Mouse (Mus musculus) E14TG2a.4 (cell line): ENCODE results near the gene Sec23ip.

Experiments
- H3K27me3 ChIP-seq: 2 replicates; pipeline ENCODE4 v1.6.1; 2014; ENCODE audit warnings: low read length, control low read depth; ENCODE audit not compliant: insufficient read depth
- H3K36me3 ChIP-seq: 2 replicates; pipeline ENCODE4 v1.6.1; 2014; ENCODE audit warnings: low read length, control low read depth; ENCODE audit not compliant: insufficient read depth
- H3K4me1 ChIP-seq: replicated peaks from 2 replicates; pipeline ENCODE4 v1.6.1; 2014; ENCODE audit warnings: low read depth, low read length, control low read depth
- H3K4me3 ChIP-seq: replicated peaks from 2 replicates; pipeline ENCODE4 v1.5.1; 2014; ENCODE audit warnings: mild to moderate bottlenecking, low read length
- H3K9me3 ChIP-seq: 2 replicates; pipeline ENCODE4 v1.6.1; 2014; ENCODE audit warnings: low read length, control low read depth
- CTCF ChIP-seq: conservative IDR thresholded peaks from 2 replicates; pipeline ENCODE4 v1.5.1; 2014; ENCODE audit warnings: low read length
- NANOG ChIP-seq: IDR thresholded peaks from 2 replicates; pipeline ENCODE4 v1.6.1; 2014; ENCODE audit warnings: borderline replicate concordance, low read length, mixed read lengths
- POU5F1 ChIP-seq: IDR thresholded peaks from 2 replicates; pipeline ENCODE4 v1.6.1; 2014; ENCODE audit warnings: low read length, borderline replicate concordance

Sec23ip gene

GRCm38 (mm10) chr7:128731585-128731984 is 13.2 kb upstream of the Sec23ip start:
- Histone ChIP-seq H3K9me3 (no peaks in the 10 kb centered on the region), H3K27me3 (no peaks in the 10 kb centered on the region), H3K36me3 (peaks cover 18% of the 10 kb centered on the region), H3K4me1 (peaks cover 86% of the 10 kb centered on the region), H3K4me3 (no peak overlapping the region)
- TF ChIP-seq POU5F1 (no peak), CTCF (no peak), NANOG (no peak)

DNA sequence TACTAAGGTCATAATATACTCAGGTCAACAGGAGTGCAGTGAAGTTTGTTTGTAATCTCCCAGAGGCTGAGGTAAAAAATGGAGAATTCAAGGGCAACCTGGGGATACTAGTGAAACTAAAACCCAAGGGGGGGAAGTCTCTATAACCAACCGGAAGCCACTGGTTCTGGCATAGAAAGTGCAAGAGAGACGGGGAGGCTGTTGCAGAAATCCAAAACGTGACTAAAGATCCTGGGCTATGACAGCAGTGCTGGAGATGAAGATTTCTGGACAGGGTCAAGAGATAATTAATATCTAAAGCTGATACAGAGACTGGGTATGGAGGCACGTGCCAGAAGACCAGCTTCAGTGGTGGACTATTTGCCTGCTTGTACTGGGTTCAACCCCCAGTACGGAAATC is 6.7 kb upstream of the Sec23ip start:
- Histone ChIP-seq H3K27me3 (no peaks in the 10 kb centered on the region), H3K4me1 (peaks cover 58% of the 10 kb centered on the region), H3K9me3 (no peaks in the 10 kb centered on the region), H3K4me3 (peak overlapping the region; percentile 93), H3K36me3 (peaks cover 26% of the 10 kb centered on the region)
- no peak for TF ChIP-seq NANOG
- no peak for TF ChIP-seq POU5F1
- no peak for TF ChIP-seq CTCF

DNA sequence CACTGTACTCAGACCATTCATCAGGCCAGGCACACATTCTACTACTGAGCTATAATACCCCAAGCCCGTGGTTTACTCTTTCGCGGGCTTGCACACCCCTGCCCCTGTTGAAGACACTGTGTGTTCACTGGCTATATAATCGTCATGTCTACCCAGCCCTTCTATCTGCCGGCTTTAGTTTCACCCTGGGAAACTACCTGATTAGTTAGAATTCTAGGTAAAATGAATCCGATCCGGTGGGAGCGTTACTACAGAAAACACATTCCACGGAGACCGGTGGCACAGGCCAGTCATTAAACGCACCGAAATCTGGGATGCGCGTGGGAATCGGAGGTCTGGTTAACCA is 5.7 kb upstream of the Sec23ip start:
- H3K36me3 ChIP-seq, result peaks cover 26% of the 10 kb centered on the region
- H3K4me1 ChIP-seq, result peaks cover 56% of the 10 kb centered on the region
- no peaks in the 10 kb centered on the region for H3K9me3 ChIP-seq
- peak overlapping the region; percentile 93 for H3K4me3 ChIP-seq
- TF ChIP-seq POU5F1 (no peak), CTCF (no peak), NANOG (no peak)
- no peaks in the 10 kb centered on the region for H3K27me3 ChIP-seq

- Histone ChIP-seq H3K4me1 (peaks cover 55% of the 10 kb centered on the region), H3K27me3 (no peaks in the 10 kb centered on the region)
- TF ChIP-seq POU5F1, result no peak
- no peak for TF ChIP-seq NANOG
- TF ChIP-seq CTCF, result no peak
Measured at GRCm38 (mm10) chr7:128739462-128740277, 5.1 kb upstream of the Sec23ip start.

DNA sequence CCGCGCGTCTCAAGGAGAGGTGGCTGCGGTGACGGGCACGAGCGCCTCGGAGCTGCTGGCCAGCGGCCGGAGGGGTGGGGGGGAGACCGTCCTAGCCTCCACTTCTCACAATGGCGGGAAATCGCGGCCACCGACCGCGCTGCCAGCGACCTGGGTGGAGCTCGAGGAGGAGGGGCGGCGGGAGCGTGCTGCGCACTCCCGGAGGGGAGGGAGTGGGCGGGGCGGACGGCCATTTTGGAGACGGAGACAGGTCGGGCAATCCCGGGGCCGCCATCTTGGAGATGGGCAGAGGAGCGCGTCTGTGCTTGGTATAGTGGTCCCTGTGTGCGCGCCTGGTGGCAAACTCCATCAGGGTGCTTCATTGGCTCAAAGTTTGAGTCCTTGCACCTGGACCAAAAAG is 4.4 kb upstream of the Sec23ip start, which contains the start of gene Mcmbp:
Mcmbp (minus strand) TSS at position 162 of the 400 bp plus-strand sequence.
- Histone ChIP-seq H3K4me3 (peak within 1 kb of the TSS; percentile 93), H3K9me3 (no peaks in the 10 kb centered on the region), H3K36me3 (peaks cover 17% of the 10 kb centered on the region), H3K27me3 (no peaks in the 10 kb centered on the region), H3K4me1 (peaks cover 51% of the 10 kb centered on the region)
- TF ChIP-seq NANOG (no peak), CTCF (no peak), POU5F1 (no peak)

More at GRCm38 (mm10) chr7:128739462-128740277, 5.1 kb upstream of the Sec23ip start:
- peak overlapping the region; percentile 93 for H3K4me3 ChIP-seq
- no peaks in the 10 kb centered on the region for H3K9me3 ChIP-seq
- H3K36me3 ChIP-seq, result peaks cover 21% of the 10 kb centered on the region

DNA sequence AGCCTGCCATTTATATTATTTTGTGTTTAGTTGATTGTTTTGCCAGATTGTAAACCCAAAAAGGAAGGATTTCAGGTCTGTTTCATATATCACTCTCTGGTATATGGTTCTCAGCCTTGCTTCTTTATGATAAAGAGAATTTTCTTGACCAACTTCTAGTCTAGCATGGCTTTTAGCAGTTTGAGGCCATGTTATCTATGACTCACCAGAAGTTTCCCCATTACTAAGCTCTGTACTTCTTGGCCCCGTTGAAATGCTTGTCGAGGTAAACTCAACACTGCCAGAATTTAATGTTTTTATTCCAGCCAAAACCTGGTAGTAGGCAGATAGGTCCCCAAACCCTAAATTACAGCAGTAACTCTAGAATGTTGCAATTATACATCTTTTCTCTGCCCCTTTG is 845 bp upstream of the Sec23ip start:
- no peaks in the 10 kb centered on the region for H3K9me3 ChIP-seq
- H3K36me3 ChIP-seq, result peaks cover 27% of the 10 kb centered on the region
- peaks cover 49% of the 10 kb centered on the region for H3K4me1 ChIP-seq
- no peaks in the 10 kb centered on the region for H3K27me3 ChIP-seq
- peak overlapping the region; percentile 100 for H3K4me3 ChIP-seq
- TF ChIP-seq NANOG, result no peak
- TF ChIP-seq CTCF, result no peak
- no peak for TF ChIP-seq POU5F1

DNA sequence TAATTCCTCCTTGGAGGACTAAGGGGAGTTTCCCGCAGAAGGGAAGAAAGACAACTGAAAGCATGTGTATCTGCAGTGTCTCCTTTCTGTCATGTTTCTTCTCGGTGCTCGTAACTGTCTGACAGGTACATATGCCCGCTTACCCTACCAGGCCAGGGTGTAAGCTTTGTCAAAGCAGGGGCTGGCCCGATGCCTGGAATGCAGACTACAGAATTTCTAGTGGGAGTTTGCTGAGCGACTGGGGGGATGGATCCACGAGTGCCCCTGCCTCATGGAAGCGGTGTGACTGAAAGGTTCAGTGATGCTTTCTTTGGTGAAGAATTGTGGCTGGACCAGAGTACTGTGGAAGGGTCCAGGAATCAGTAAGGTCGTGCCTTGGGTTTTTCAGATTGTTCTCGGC is 1.4 kb downstream of the Sec23ip start:
- no peaks in the 10 kb centered on the region for H3K27me3 ChIP-seq
- H3K9me3 ChIP-seq, result no peaks in the 10 kb centered on the region
- no peak for TF ChIP-seq NANOG
- no peak for TF ChIP-seq POU5F1
- TF ChIP-seq CTCF, result no peak
- peaks cover 49% of the 10 kb centered on the region for H3K4me1 ChIP-seq
- H3K36me3 ChIP-seq, result peaks cover 45% of the 10 kb centered on the region
- H3K4me3 ChIP-seq, result peak overlapping the region; percentile 100

- no peak for TF ChIP-seq POU5F1
- no peak for TF ChIP-seq NANOG
- no peak for TF ChIP-seq CTCF
- Histone ChIP-seq H3K9me3 (no peaks in the 10 kb centered on the region), H3K4me1 (peaks cover 49% of the 10 kb centered on the region), H3K4me3 (no peak overlapping the region), H3K36me3 (peaks cover 71% of the 10 kb centered on the region), H3K27me3 (no peaks in the 10 kb centered on the region)
Measured at GRCm38 (mm10) chr7:128748758-128749157, 4.0 kb downstream of the Sec23ip start.
